Mouse (Mus musculus) liver, postnatal 0 days (tissue): ENCODE measurements around the gene Hoxc9. TPM values are rescaled to one million over a fixed set of nuclear protein-coding genes. Genes with fewer than 3 reads are reported as not detected.

Experiments
- ATAC-seq: fragments of 200-750 bp; cut with Nextera tagmentation; 2 replicates; pipeline ENCODE4 v1.8.0; 2017; ENCODE audit warnings: mild to moderate bottlenecking, moderate library complexity
- DNase-seq: peaks from one replicate; pipeline ENCODE4 v3.0.0-alpha.2; 2016
- H3K27ac ChIP-seq: fragments of 300-500 bp; sonication (generic); 2 replicates; pipeline ENCODE4 v1.5.1; 2014; ENCODE audit warnings: antibody characterized with exemption, moderate library complexity, mild to moderate bottlenecking, low read depth
- H3K27me3 ChIP-seq: fragments of 300-500 bp; sonication (generic); 2 replicates; pipeline ENCODE4 v1.6.1; 2014; ENCODE audit warnings: low read length, control low read depth, mixed read lengths; ENCODE audit not compliant: insufficient read depth
- H3K36me3 ChIP-seq: fragments of 300-500 bp; sonication (generic); replicated peaks from 2 replicates; pipeline ENCODE4 v1.6.1; 2014; ENCODE audit warnings: mild to moderate bottlenecking, control low read depth, low read length, moderate library complexity, mixed read lengths; ENCODE audit not compliant: insufficient read depth
- H3K4me1 ChIP-seq: fragments of 300-500 bp; sonication (generic); 2 replicates; pipeline ENCODE4 v1.6.1; 2014; ENCODE audit warnings: antibody characterized with exemption, mild to moderate bottlenecking, control low read depth; ENCODE audit not compliant: insufficient read depth
- H3K4me2 ChIP-seq: fragments of 300-500 bp; sonication (generic); 2 replicates; pipeline ENCODE4 v1.6.1; 2014; ENCODE audit warnings: low read depth, mild to moderate bottlenecking, low read length, moderate library complexity, mixed read lengths
- H3K4me3 ChIP-seq: fragments of 300-500 bp; sonication (generic); 2 replicates; pipeline ENCODE4 v1.5.1; 2014; ENCODE audit warnings: low read depth, low read length
- H3K9ac ChIP-seq: fragments of 300-500 bp; sonication (generic); replicated peaks from 2 replicates; pipeline ENCODE4 v1.6.1; 2014; ENCODE audit warnings: mild to moderate bottlenecking, moderate library complexity
- H3K9me3 ChIP-seq: fragments of 300-500 bp; sonication (generic); 2 replicates; pipeline ENCODE4 v1.6.1; 2016; ENCODE audit warnings: mild to moderate bottlenecking, control low read depth, low read length, mixed read lengths
- CTCF ChIP-seq: sonication (generic); IDR thresholded peaks from 2 replicates; pipeline ENCODE4 v1.5.1; 2016; ENCODE audit warnings: antibody characterized with exemption, low read depth
- EP300 ChIP-seq: IDR thresholded peaks from 2 replicates; pipeline ENCODE4 v1.6.1; 2016; ENCODE audit warnings: antibody characterized with exemption, low read depth, mild to moderate bottlenecking
- WGBS: fragments of 180-500 bp; shearing (Covaris S2); extraction: QIAGEN DNeasy Blood & Tissue Kit; methylation state at CpG from one replicate; pipeline ENCODE4 v1.1.7; 2014; ENCODE audit not compliant: insufficient replicate concordance; 5-methylcytosine and 5-hydroxymethylcytosine counted together
- microRNA counts: library from miRNA; unstranded; fragments of <30 nt; microRNA quantifications from one replicate; lab custom pipeline; 2015
- microRNA-seq: library from miRNA; unstranded; fragments of <30 nt; microRNA quantifications from one replicate; pipeline ENCODE4, GENCODE M21; 2016
- polyA plus RNA-seq: library from polyadenylated mRNA; unstranded; fragments of >200 nt; fragmentation: Nextera tagmentation; extraction: Ambion mirVana; gene quantifications from 2 replicates; pipeline ENCODE4 v1.2.1, GENCODE M21; 2015

Gene Hoxc9
- polyA plus RNA-seq, 1 experiment from 2014 or later = not detected

DNA sequence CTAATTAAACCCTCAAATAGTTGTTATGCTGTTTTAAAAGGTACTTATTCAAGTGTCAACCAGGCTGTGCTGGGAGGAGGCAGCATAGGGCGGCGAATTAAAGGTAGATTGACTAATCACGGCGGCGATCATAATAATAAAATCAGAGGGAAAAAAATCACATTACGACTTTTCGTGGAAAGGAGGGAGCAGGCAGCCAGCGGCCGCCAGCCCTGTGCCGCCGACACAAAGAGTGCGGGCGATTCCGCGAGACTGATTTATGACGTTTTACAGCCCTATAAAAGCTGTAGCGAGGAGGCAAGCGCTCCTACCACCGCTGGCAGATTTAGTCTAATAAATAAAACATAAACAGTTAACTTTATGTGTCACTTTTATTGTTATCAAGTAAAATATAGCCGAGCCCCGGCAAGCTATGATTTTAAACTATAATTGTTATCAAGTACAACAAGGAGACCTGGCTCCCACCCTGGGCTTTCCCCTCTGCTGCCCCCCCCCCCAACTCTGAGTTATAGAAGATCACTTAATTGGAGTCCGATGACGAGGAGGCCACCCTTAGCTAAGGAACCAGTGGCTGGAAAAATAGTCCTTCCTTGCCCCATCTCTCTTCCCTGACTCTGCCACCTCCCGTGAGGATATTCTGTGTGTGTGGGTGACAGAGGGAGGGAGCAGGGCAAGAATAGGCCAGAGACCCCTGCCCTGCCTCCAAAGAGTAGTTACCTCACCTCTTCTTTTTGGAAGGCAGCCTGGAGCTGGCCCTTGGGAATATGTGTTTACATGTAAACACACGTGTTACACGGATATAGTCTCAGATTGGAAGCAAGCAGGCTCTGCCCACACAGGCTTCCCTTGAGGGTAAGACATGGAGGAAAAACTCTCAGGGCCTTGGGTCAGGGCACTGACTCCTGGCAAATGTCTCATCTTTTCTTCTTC is 56.7 kb downstream of the Hoxc9 start:
- Histone ChIP-seq H3K4me2 (no peak overlapping the region), H3K9me3 (no peaks in the 10 kb centered on the region), H3K4me1 (no peaks in the 10 kb centered on the region), H3K4me3 (no peak overlapping the region), H3K27ac (no peak overlapping the region), H3K36me3 (no peaks in the 10 kb centered on the region), H3K27me3 (peaks cover 97% of the 10 kb centered on the region), H3K9ac (no peak overlapping the region)
- ATAC-seq (no peak), DNase-seq (no peak)
- TF ChIP-seq EP300 (no peak), CTCF (no peak)
- 3% methylated on average over 26 of the region's 26 CpGs for WGBS

GRCm38 (mm10) chr15:103034043-103034806 is 58.0 kb downstream of the Hoxc9 start:
- H3K9ac ChIP-seq = no peak overlapping the region
- 2% methylated on average over 24 of the region's 24 CpGs for WGBS

More at GRCm38 (mm10) chr15:103034043-103034806, 58.0 kb downstream of the Hoxc9 start:
- ATAC-seq = no peak
- Histone ChIP-seq H3K4me3 (peak overlapping the region; percentile 4; the same call in 1 of the 2 replicates), H3K27me3 (peaks cover 96% of the 10 kb centered on the region), H3K4me1 (no peaks in the 10 kb centered on the region), H3K4me2 (peak overlapping the region; percentile 30), H3K36me3 (no peaks in the 10 kb centered on the region), H3K27ac (no peak overlapping the region), H3K9me3 (no peaks in the 10 kb centered on the region)
- TF ChIP-seq EP300 = no peak
- no peak for TF ChIP-seq CTCF
- no peak for DNase-seq

MicroRNA genes within 50 kb of the gene (microRNA counts, 519-probe panel; counts per million panel counts)
- microRNA mmu-miR-615-3p (lab: Ali Mortazavi, UCI) (not detected), microRNA mmu-miR-615-5p (lab: Ali Mortazavi, UCI) (not detected)

Small RNAs within 50 kb of the gene (microRNA-seq; reads per million reads assigned to microRNA genes)
- gene Mir196a-2 (1.2 reads per million), gene Mir615 (21.9 reads per million, percentile 27 among the genes with 10 or more reads in this experiment)

Other genes with a start within 250 kb of the Hoxc9 start
- not detected in 2 replicates for gene Hoxc13, start 55.3 kb upstream of the Hoxc9 start, polyA plus RNA-seq
- gene Hoxc12, start 39.7 kb upstream of the Hoxc9 start, polyA plus RNA-seq = not detected in 2 replicates
- gene Hoxc11, start 22.0 kb upstream of the Hoxc9 start, polyA plus RNA-seq = not detected in 2 replicates
- gene Hoxc10, start 9.6 kb upstream of the Hoxc9 start, polyA plus RNA-seq = not detected in 2 replicates
- not detected in 2 replicates for gene Hoxc5, start 9.0 kb upstream of the Hoxc9 start, polyA plus RNA-seq
- not detected in 2 replicates for gene Hoxc8, start 14.2 kb downstream of the Hoxc9 start, polyA plus RNA-seq
- not detected in 2 replicates for gene Hoxc6, start 21.8 kb downstream of the Hoxc9 start, polyA plus RNA-seq
- gene Hoxc4, start 42.5 kb downstream of the Hoxc9 start, polyA plus RNA-seq = 0.07 and 0.11 TPM in 2 replicates
- gene Smug1, start 190.7 kb downstream of the Hoxc9 start, polyA plus RNA-seq = 3.6 and 3.8 TPM in 2 replicates